Mouse (Mus musculus): ENCODE measurements around the gene Rcor3.

The Rcor3 gene

DNA sequence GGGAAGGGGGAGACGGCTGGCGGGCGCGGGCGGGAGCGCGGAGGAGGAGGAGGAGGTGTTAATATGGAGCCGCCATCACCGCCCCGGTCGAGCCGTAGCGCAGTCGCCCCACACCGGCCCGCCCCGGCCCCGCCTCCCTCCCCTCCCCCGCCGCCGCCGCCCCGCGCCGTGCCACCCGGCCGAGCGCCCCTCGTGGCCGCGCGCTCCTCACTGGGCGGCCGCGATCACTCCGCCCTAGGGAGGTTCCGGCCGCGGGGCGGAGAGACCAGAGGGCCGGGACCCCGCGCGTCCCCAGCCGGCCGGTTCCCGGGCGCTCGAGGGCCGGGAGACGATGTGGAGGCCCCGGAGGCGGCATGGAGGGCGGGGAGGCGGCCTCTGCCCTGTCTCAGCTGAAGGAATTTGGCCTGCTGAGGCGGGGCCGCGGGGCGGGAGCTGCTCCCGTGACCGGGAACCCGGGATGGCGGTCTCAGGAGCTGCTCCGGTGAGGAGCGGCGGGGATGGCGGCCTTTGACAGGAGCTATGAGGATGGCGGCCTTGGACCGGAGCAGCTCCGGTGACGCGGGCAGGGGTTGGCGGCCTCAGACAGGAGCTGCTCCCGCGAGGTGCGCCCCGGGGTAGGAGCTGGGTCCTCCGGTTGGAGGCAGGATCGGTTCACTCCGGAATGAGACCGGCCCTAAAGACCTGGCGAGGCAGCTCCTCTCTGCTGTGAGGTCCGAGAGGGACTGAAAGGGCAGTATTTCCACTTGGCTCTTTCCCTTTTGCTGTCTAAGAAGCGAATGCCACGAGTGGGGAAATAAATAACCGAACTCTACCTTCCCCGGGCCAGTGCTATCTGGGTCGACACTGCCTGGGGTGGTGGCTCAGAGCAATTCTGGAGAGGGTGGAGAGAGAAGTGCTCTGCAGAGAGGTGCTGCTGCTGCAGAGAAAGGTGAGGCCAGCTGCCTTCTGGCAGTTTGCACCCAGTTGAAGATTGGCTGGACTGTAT is at the start of gene Rcor3:
Gene Rcor3 (minus strand): TSS at position 137 of the 985 bp plus-strand sequence.
- DNase-seq: peak; percentile 74 to 76

DNA sequence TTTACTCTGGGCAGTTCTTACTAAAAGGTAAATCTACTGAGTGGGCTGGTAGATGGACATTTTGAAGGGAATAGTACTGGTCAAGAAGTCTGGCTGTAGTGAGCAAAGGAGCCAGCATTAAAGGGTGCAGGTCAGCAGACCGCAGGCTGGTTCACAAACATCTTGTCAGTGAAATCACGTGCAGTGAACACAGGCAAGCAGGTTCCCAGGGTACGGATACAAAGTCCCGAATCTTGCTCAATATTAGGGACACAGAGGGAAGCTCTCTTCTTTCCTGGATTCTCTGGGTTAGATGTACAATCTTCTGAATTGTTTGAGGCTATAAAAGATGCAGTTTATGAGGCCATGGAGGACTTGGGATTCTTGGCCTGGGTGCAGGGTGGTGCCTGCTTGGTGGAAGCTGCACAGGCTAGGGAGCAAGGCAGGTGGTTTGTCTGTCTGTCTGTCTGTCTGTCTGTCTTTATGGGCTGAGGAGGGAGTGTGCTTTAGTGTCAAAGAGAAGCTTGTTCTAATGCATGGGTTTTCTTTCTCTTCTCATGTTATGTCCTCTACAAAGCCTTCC is 43.9 kb upstream of the Rcor3 start:
- no peak for DNase-seq

DNA sequence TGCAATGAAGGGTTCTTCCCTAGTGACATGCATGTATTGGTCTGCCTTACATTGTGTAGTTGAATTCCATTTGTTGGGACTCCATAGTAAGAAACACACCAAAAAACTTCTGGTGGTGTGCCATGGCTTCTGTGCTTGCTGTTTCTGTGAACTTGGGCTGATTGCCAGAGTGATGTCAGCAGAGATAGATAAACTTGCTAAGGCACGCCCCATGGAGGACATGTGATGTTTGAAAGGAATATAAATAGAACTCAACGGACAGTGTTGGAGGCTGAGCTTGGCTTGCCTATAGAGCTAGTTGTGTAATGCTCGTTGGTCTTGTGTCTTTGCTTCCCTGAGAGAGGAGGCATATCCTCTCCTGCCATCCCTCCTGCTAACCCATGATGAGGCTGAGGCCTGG is 42.0 kb upstream of the Rcor3 start:
- no peak for DNase-seq

- no peak for DNase-seq
Observed at GRCm38 (mm10) chr1:192171477-192171876, 33.6 kb upstream of the Rcor3 start.

DNA sequence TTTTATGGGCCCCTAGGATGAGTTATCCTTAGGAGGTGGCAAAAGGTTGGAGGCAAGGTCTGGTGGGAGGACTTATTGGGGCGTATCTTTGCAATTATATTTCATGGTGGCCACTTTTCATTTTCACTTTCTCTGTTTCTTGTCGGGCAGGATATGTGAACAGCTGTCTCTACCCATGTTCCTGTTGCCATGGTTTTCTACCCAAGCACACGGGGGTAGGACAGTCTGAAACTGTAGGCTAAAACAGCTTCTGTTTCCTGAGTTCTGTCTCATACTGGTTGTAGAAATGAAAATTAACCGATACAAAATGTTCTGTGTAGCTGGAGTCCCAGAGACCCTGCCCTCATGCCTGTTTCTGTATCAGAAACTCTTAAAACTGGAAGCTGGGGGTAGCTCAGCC is 13.3 kb upstream of the Rcor3 start:
- no peak for DNase-seq

DNA sequence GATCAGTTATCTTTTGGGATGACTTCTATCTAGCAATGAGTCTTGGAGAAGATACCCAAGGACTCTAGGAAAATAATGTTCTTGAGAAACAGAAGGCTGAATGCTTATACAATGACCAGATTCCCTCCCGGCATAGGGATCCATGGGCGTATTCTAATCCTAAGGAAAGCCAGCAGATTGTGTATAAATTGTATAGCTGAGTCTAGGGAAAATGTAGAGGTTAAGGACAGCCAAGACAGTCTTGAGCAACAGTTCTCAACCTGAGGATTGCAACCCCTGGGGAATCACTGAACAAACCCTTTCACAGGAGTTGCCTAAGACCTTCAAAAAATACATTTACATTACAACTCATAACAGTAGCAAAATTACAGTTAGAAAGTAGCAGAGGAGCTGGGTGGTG is 2.5 kb upstream of the Rcor3 start:
- no peak for DNase-seq

GRCm38 (mm10) chr1:192137291-192137925 is 454 bp downstream of the Rcor3 start:
- no peak for DNase-seq

DNA sequence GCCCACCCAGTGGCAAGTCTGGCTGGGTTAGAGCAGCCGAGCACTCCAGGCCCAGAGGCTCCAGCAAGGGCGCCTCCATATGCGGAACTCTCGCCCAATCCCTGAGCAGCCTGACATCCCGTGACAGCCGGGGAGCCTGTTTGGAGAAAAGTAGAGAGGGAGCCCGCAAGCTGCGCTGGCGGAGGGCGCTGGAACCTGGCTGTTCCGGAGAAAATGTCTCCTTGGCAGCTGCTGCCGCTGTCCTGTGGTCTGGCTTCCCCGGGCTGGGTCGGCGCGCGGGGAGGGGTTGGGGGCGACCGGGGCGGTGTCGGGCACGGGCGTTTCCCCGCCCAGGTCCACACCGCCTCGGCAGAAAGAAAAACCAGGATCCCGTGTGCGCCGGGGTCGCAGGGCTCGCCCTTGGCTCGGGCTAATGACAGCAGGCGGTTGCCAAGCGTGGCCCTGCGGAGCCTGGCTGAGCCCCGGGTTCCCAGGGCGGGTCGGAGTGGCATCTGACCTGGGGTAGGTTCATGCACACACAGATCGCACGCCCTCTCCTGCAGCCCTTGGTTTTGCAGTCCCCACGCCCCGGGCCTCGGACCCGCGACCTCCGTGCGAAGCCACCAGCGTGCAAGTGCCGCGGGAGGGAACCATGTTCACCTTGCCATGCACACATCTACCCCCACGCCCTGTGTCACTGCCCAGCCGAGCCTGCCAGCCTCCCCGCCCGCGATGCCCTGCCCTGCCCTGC is 1.1 kb downstream of the Rcor3 start:
- peak; percentile 57 to 65 for DNase-seq

DNA sequence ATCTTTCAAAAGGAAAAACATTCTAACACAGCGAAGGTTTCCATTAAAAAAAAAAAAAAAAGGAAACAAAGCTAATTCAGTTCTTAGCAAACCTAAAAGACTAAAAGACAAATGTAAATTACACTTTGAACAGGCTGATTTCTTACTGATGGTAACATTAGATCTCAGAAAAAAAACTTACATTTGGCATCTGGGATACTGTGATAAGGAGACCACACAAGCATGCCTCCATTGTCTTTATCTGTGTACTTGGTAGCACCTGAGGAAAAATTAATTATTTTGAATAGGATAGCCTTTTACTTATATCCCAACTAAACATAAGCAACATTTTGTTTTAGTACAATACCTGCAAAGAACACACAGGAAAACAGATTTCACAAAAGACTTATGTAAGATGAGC is 7.7 kb downstream of the Rcor3 start:
- no peak for DNase-seq

DNA sequence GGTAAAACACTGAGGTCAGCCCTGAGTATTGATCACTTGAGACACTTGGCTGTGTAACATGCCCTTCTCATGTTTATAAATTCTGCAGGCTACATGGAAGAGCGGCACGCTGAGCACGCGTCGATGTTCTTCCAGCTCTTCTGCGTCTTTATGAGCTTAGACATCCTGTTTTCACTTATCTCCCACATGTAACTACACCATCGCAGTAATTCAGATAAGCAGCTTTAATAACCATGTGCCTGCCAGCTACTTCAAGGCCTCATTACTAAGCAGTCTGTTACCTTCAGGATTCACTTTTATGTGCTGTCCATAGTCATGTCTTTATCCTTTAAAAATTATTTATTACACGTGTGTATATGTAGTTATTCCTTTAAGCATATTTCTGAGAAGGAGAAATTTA is 9.5 kb downstream of the Rcor3 start:
- DNase-seq: no peak

GRCm38 (mm10) chr1:192125761-192126160 is 12.1 kb downstream of the Rcor3 start:
- DNase-seq: no peak

DNA sequence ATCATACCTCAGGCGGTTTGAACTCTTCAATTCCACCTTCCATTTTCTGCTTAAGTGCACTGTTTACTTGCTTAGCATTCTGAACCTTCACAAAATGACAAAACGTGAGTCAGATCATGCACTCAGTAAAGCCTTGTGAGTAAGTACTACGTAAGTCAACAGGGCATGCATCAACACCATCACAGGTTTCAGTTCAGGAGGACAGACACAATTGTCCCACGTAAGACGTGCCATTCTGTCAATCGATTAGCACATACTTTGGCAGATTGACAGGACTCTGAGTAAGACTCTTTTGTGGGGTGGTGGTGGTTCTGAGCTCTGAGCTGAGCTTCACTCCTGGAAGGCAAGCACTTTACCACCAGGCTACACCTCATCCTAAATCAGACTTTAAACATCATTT is 21.6 kb downstream of the Rcor3 start:
- DNase-seq: no peak

DNA sequence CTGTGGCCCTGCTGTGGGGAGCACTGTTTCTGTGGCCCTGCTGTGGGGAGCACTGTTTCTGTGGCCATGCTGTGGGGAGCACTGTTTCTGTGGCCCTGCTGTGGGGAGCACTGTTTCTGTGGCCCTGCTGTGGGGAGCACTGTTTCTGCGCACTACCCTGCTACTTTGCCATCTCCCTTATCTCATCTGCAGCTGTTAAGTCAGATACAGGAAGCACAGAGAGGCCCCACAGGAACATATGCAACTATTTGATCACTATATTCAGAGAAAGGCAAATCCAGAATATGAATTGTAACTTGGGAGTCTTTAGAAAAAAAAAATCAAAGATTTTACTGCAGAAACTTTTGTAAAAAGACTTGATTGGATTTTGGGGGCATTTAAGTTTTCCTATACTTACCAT is 22.5 kb downstream of the Rcor3 start:
- no peak for DNase-seq

- DNase-seq: no peak
Observed at GRCm38 (mm10) chr1:192109169-192109568, 28.7 kb downstream of the Rcor3 start.

DNA sequence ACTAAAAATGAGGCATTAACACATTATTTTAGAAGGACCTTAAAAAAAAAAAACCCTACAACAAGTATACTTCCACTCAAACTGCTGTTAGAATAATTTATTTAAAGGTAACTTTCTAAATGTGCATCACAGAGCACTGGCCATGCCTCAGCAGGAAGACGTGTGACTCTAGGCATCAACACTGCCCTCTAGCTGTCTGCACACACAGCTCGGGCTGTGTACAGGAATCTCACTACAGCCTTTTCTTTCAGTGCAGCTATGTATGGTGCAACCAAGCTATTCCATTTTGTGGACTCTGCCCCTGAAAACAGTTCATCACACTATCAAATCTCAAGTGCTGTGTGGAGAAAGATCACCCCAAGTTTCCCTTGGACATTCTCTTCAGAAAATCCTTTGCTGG is 30.5 kb downstream of the Rcor3 start:
- peak; percentile 34 to 46 for DNase-seq

GRCm38 (mm10) chr1:192105902-192106389 is 31.9 kb downstream of the Rcor3 start:
- DNase-seq: no peak

GRCm38 (mm10) chr1:192104021-192104420 is 33.8 kb downstream of the Rcor3 start:
- no peak for DNase-seq

GRCm38 (mm10) chr1:192103176-192103575 is 34.7 kb downstream of the Rcor3 start:
- no peak for DNase-seq

DNA sequence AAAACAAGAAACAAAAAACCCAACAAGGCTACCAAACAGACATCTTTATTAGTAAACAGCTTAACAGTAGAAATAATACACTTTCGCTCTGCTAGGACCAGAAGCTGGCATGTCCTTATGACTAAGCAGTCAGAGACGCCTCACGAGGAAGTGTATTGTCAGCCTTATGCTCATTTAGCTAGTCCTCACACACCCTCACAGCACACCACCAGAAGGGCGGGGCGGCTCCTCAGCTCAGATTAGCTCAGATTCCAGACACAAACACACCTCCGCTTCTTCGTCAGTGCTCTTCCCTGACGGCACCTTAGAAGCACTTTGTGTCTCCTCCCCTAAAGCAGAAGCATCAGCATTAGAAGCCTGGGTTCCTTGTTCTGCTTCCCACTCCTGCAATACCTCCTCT is 36.5 kb downstream of the Rcor3 start:
- no peak for DNase-seq

GRCm38 (mm10) chr1:192100742-192101141 is 37.1 kb downstream of the Rcor3 start:
- no peak for DNase-seq

GRCm38 (mm10) chr1:192095626-192096025 is 42.2 kb downstream of the Rcor3 start:
- no peak for DNase-seq

DNA sequence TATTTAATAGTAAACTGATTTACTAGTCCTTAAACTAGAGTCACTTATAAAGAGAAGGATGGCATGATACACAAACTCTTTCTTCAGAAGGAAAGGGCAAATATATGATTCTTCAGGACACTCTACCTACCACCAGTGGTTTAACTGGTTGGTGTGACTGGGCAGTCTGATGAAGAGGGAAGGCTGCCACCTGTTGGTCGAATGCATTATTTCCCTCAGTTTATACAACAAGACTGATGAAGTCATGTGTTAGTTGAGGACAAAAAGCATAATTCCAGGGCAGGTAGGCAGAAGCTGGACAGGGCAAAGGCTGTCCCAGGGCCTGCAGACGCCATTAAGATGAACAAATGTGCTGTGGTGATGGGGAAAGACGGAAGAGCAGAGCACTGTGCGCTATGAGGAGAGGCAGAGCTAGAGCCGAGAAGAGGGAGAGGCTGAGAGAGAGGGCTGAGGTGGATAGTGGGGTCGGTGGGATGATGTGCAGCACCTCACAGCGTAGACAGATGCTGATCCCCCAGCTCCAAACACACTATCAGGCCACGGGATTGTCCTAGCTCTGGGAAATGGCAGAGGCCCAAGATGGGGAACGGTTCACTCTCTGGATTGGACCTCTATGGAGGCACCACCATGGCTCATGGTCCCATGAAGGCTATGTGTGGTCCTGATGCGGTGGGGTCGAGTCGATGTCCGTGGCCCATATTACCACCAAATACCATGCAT is 43.3 kb downstream of the Rcor3 start:
- DNase-seq: peak; percentile 32 to 57
